25 mouse cellular contexts compared by ENCODE assay signal in the genomic region with DNA sequence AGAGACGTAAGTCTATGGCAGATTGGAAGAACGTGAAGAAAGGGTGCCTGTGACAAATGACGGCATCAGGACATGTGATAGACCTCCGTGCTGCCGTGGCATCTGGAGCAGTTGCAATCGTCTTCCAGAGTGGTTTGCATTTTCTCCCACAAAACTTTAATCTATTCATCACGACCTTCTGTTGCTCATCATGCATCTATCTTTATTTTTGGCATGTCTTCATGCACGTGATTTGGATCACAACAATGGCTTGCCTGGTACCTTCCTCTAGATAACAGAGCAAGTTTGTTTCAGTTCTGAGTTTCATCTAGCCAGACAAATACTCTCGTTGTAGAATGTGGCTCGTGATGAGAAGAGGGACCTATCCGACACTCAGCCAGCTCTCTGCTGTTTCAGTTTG.
A peak's percentile ranks its signal among the peaks of the same experiment; 100 is the strongest.
DNase-seq lines count a peak whose midpoint lies in the region; ATAC-seq and TF ChIP-seq lines count a peak whose summit lies in the region.
"Had no signal": no experiment of that assay in that cellular context is flagged by ENCODE, and none has a peak within 500 bp of the region (broad histone marks: within the 10 kb centered on the region; RNA-seq: fewer than 3 reads in every experiment).

No protein-coding gene starts in this region.

- TF ChIP-seq POLR2A in lung, adult 2 months (IDR thresholded peaks at IDR 0.05; ENCODE audit: borderline replicate concordance, extremely low read depth, low read depth, low read length): no peak
- no peak for TF ChIP-seq POLR2A in CH12.LX (IDR thresholded peaks at IDR 0.05; ENCODE audit: low read depth, low read length)
- no peak for TF ChIP-seq POLR2A in embryonic fibroblast, embryonic 13.5 days (IDR thresholded peaks at IDR 0.05; ENCODE audit: low read depth, low read length)

- TF ChIP-seq CTCF in gastrocnemius, adult 2 months (IDR thresholded peaks at IDR 0.05): no peak
- no peak for TF ChIP-seq CTCF in lung, embryonic 14.5 days (IDR thresholded peaks at IDR 0.05; ENCODE audit: low read depth)
- TF ChIP-seq CTCF in lung, adult 2 months (IDR thresholded peaks at IDR 0.05; ENCODE audit: insufficient read depth, low read length): no peak
- TF ChIP-seq CTCF in CH12.LX (conservative IDR thresholded peaks at IDR 0.05 in 1 of 2, IDR thresholded peaks at IDR 0.05 in 1 of 2; ENCODE audit: low read depth in 2 of 2, low read length in 2 of 2): no peak
- no peak for TF ChIP-seq CTCF in embryonic fibroblast, embryonic 13.5 days (IDR thresholded peaks at IDR 0.05; ENCODE audit: borderline replicate concordance, insufficient read depth, low read length)

- in situ Hi-C loops in CH12.LX (cut with MboI; ENCODE audit: low pct_ligation_motif_present, low pct_unique_long_range_greater_than_20kb, low sequenced_read_pairs): no loop called here

- no peak for ATAC-seq in lung, embryonic 14.5 days (ENCODE audit: insufficient read depth)
- ATAC-seq in hindbrain, embryonic 16.5 days: no peak
- ATAC-seq: CD4-positive, CD25-positive, alpha-beta regulatory T cell, adult 4 months had no signal

- dilution Hi-C loops in CH12.LX (cut with MboI; ENCODE audit: extremely low pct_ligation_motif_present, extremely low pct_unique_long_range_greater_than_20kb, low sequenced_read_pairs): no loop called here

- no peaks in the 10 kb centered on the region for H3K9me3 ChIP-seq in lung, embryonic 14.5 days (ENCODE audit: low read depth, low read length)
- H3K9me3 ChIP-seq in CH12.LX (replicated peaks; ENCODE audit: low read length): no peaks in the 10 kb centered on the region
- no peaks in the 10 kb centered on the region for H3K9me3 ChIP-seq in hindbrain, embryonic 16.5 days (ENCODE audit: control insufficient read depth, low read length)
- H3K9me3 ChIP-seq: embryonic facial prominence, embryonic 12.5 days; hindbrain, embryonic 10.5 days; hindbrain, embryonic 15.5 days; limb, embryonic 13.5 days had no signal

- H3K36me3 ChIP-seq in lung, embryonic 14.5 days (ENCODE audit: insufficient read depth): no peaks in the 10 kb centered on the region
- H3K36me3 ChIP-seq in CH12.LX (replicated peaks in 1 of 2; ENCODE audit: control insufficient read depth in 1 of 2, insufficient read depth in 1 of 2, low read length in 1 of 2): no peaks in the 10 kb centered on the region
- no peaks in the 10 kb centered on the region for H3K36me3 ChIP-seq in hindbrain, embryonic 16.5 days (ENCODE audit: control insufficient read depth, insufficient read depth, low read length)
- H3K36me3 ChIP-seq: embryonic facial prominence, embryonic 12.5 days; hindbrain, embryonic 10.5 days; hindbrain, embryonic 15.5 days; limb, embryonic 13.5 days had no signal

- peak overlapping the region; percentile 23 for H3K4me3 ChIP-seq in gastrocnemius, adult 2 months
- H3K4me3 ChIP-seq in lung, embryonic 14.5 days (ENCODE audit: low read depth, low read length): no peak overlapping the region
- H3K4me3 ChIP-seq in lung, adult 2 months (replicated peaks; ENCODE audit: extremely low read depth, low read depth, low read length): no peak overlapping the region
- H3K4me3 ChIP-seq in CH12.LX (replicated peaks in 1 of 3; ENCODE audit: low read depth in 2 of 3, low read length in 2 of 3, poor library complexity in 1 of 3): no peak overlapping the region
- H3K4me3 ChIP-seq in embryonic fibroblast, embryonic 13.5 days (ENCODE audit: insufficient read depth, low read length): no peak overlapping the region
- H3K4me3 ChIP-seq in hindbrain, embryonic 16.5 days (ENCODE audit: low read length): no peak overlapping the region
- H3K4me3 ChIP-seq: embryonic facial prominence, embryonic 12.5 days; hindbrain, embryonic 10.5 days; hindbrain, embryonic 15.5 days; limb, embryonic 13.5 days had no signal

- no peaks in the 10 kb centered on the region for H3K4me1 ChIP-seq in lung, embryonic 14.5 days (ENCODE audit: insufficient read depth)
- no peaks in the 10 kb centered on the region for H3K4me1 ChIP-seq in lung, adult 2 months (ENCODE audit: control insufficient read depth, insufficient read depth, low read length)
- 0 out of 4 replicates have a peak, but pooled peaks cover 0 to 2% of the 10 kb centered on the region in 2 experiments for H3K4me1 ChIP-seq in CH12.LX (ENCODE audit: control insufficient read depth in 1 of 2, insufficient read depth in 2 of 2)
- H3K4me1 ChIP-seq in embryonic fibroblast, embryonic 13.5 days (ENCODE audit: control insufficient read depth, insufficient read depth, low read length): peaks cover 4% of the 10 kb centered on the region; the same call in 1 of the 2 replicates
- H3K4me1 ChIP-seq in hindbrain, embryonic 16.5 days (ENCODE audit: control insufficient read depth, insufficient read depth, low read depth, low read length): no peaks in the 10 kb centered on the region
- H3K4me1 ChIP-seq: embryonic facial prominence, embryonic 12.5 days; hindbrain, embryonic 10.5 days; hindbrain, embryonic 15.5 days; limb, embryonic 13.5 days had no signal

- no peak for TF ChIP-seq EP300 in CH12.LX (IDR thresholded peaks at IDR 0.05; ENCODE audit: low read length)

- TF ChIP-seq RAD21 in CH12.LX (IDR thresholded peaks at IDR 0.05; ENCODE audit: low read depth, low read length): no peak

- intact Hi-C loops in gastrocnemius, adult 2 months (cut with DNase I): no loop called here

- H3K27ac ChIP-seq in gastrocnemius, adult 2 months: 0 out of 2 replicates have a peak overlapping the region, but pooled peaks have one; percentile 6
- no peak overlapping the region for H3K27ac ChIP-seq in lung, embryonic 14.5 days (ENCODE audit: low read depth)
- no peak overlapping the region for H3K27ac ChIP-seq in CH12.LX (ENCODE audit: insufficient read depth, low read depth)
- H3K27ac ChIP-seq in embryonic fibroblast, embryonic 13.5 days (ENCODE audit: insufficient read depth, low read length): peak overlapping the region; percentile 29; the same call in 1 of the 2 replicates
- no peak overlapping the region for H3K27ac ChIP-seq in hindbrain, embryonic 16.5 days (ENCODE audit: low read depth, low read length)
- H3K27ac ChIP-seq: embryonic facial prominence, embryonic 12.5 days; hindbrain, embryonic 10.5 days; hindbrain, embryonic 15.5 days; limb, embryonic 13.5 days had no signal

- WGBS in lung, embryonic 14.5 days: 35% methylated on average over 11 of the region's 11 CpGs
- WGBS in lung, adult 2 months: 55% methylated on average over 11 of the region's 11 CpGs
- WGBS in hindbrain, embryonic 16.5 days: 70% methylated on average over 11 of the region's 11 CpGs

- no peak overlapping the region for H3K9ac ChIP-seq in lung, embryonic 14.5 days
- no peak overlapping the region for H3K9ac ChIP-seq in CH12.LX (ENCODE audit: insufficient read depth, low read depth)
- H3K9ac ChIP-seq in hindbrain, embryonic 16.5 days (ENCODE audit: low read depth, low read length): no peak overlapping the region
- H3K9ac ChIP-seq: embryonic facial prominence, embryonic 12.5 days; hindbrain, embryonic 15.5 days; limb, embryonic 13.5 days had no signal

- no peaks in the 10 kb centered on the region for H3K79me2 ChIP-seq in CH12.LX (replicated peaks; ENCODE audit: control insufficient read depth, extremely low read depth, insufficient read depth, poor library complexity, severe bottlenecking)

- no peak for DNase-seq in gastrocnemius, adult 2 months
- DNase-seq in gastrocnemius, adult 18-20 months (ENCODE audit: low spot score): no peak
- DNase-seq in lung, embryonic 14.5 days: peak; percentile 41
- DNase-seq in lung, adult 2 months: no peak
- DNase-seq in CH12.LX (ENCODE audit: extremely low read depth): no peak
- DNase-seq: adrenal gland, postnatal 10 days; cerebellum, adult 11 months; cerebellum, adult 9-11 months; embryo, embryonic 11 days; heart, postnatal 14 days; kidney, adult 2 months; kidney, postnatal 36 days; lung, postnatal 10 days; midbrain, embryonic 14.5 days; retina, postnatal 1 day; spleen, adult 18-20 months; thymus, adult 2 months had no signal

- H3K27me3 ChIP-seq in lung, embryonic 14.5 days (ENCODE audit: insufficient read depth, low read length): no peaks in the 10 kb centered on the region
- H3K27me3 ChIP-seq in CH12.LX (replicated peaks): no peaks in the 10 kb centered on the region
- no peaks in the 10 kb centered on the region for H3K27me3 ChIP-seq in hindbrain, embryonic 16.5 days (replicated peaks; ENCODE audit: control insufficient read depth, insufficient read depth, low read length)
- H3K27me3 ChIP-seq: embryonic facial prominence, embryonic 12.5 days; hindbrain, embryonic 15.5 days; limb, embryonic 13.5 days had no signal

- no peak overlapping the region for H3K4me2 ChIP-seq in lung, embryonic 14.5 days
- peak overlapping the region; percentile 46 for H3K4me2 ChIP-seq in CH12.LX (ENCODE audit: insufficient read depth, low read depth, poor library complexity, severe bottlenecking)
- H3K4me2 ChIP-seq in hindbrain, embryonic 16.5 days (ENCODE audit: low read length): no peak overlapping the region
- H3K4me2 ChIP-seq: embryonic facial prominence, embryonic 12.5 days; hindbrain, embryonic 15.5 days; limb, embryonic 13.5 days; liver, embryonic 11.5 days had no signal

TF ChIP-seq in CH12.LX, 34 proteins besides CTCF, POLR2A, EP300 and RAD21:
- TF ChIP-seq PAX5 (IDR thresholded peaks at IDR 0.05; ENCODE audit: low read length) (no peak), BHLHE40 (IDR thresholded peaks at IDR 0.05; ENCODE audit: low read depth, low read length) (peak; percentile 56; the same call in 1 of the 2 replicates), JUND (conservative IDR thresholded peaks at IDR 0.05; ENCODE audit: low read depth, low read length) (no peak), RCOR1 (conservative IDR thresholded peaks at IDR 0.05; ENCODE audit: low read depth, low read length) (no peak)

Comparison
In these comparisons a context has a peak if more than half of its experiments do, and no peak if none do; other contexts are left out.
1. H3K27ac ChIP-seq: peak in gastrocnemius, adult 2 months (single experiment) and embryonic fibroblast, embryonic 13.5 days (single experiment); none in lung, embryonic 14.5 days (single experiment), CH12.LX (single experiment) and hindbrain, embryonic 16.5 days (single experiment).